Mouse (Mus musculus) hindbrain, embryonic 15.5 days (tissue): Measurements from ENCODE around the gene Grip1. TPM values are rescaled to one million over a fixed set of nuclear protein-coding genes. Genes with fewer than 3 reads are reported as not detected.

Source experiments
- ATAC-seq: fragments of 200-750 bp; cut with Nextera tagmentation; 2 replicates; pipeline ENCODE4 v1.8.0; 2017; ENCODE audit warnings: low read depth, moderate number of reproducible peaks, moderate TSS enrichment; ENCODE audit not compliant: low FRiP score
- H3K27ac ChIP-seq: fragments of 300-500 bp; sonication (generic); replicated peaks from 2 replicates; pipeline ENCODE4 v1.5.1; 2015; ENCODE audit warnings: mild to moderate bottlenecking, inconsistent platforms
- H3K27me3 ChIP-seq: fragments of 300-500 bp; sonication (generic); 2 replicates; pipeline ENCODE4 v1.6.1; 2015; ENCODE audit warnings: control low read depth, inconsistent platforms
- H3K36me3 ChIP-seq: fragments of 300-500 bp; sonication (generic); 2 replicates; pipeline ENCODE4 v1.6.1; 2015; ENCODE audit warnings: control low read depth, inconsistent platforms
- H3K4me1 ChIP-seq: fragments of 300-500 bp; sonication (generic); replicated peaks from 2 replicates; pipeline ENCODE4 v1.6.1; 2015; ENCODE audit warnings: control low read depth, inconsistent platforms
- H3K4me2 ChIP-seq: fragments of 300-500 bp; sonication (generic); 2 replicates; pipeline ENCODE4 v1.6.1; 2015; ENCODE audit warnings: moderate library complexity, mild to moderate bottlenecking, inconsistent platforms
- H3K4me3 ChIP-seq: fragments of 300-500 bp; sonication (generic); 2 replicates; pipeline ENCODE4 v1.5.1; 2015; ENCODE audit warnings: mild to moderate bottlenecking, inconsistent platforms
- H3K9ac ChIP-seq: fragments of 300-500 bp; sonication (generic); 2 replicates; pipeline ENCODE4 v1.6.1; 2015; ENCODE audit warnings: inconsistent platforms
- H3K9me3 ChIP-seq: fragments of 300-500 bp; sonication (generic); 2 replicates; pipeline ENCODE4 v1.6.1; 2016; ENCODE audit warnings: control low read depth, inconsistent platforms
- WGBS: fragments of 180-500 bp; shearing (Covaris S2); methylation state at CpG from one replicate; pipeline ENCODE4 v1.1.7; 2015; 5-methylcytosine and 5-hydroxymethylcytosine counted together
- polyA plus RNA-seq: library from polyadenylated mRNA; unstranded; fragments of >200 nt; fragmentation: Nextera tagmentation; extraction: Ambion mirVana; gene quantifications from 2 replicates; pipeline ENCODE4 v1.2.1, GENCODE M21; 2015

Grip1 gene
- polyA plus RNA-seq, 1 experiment from 2014 or later, result 17.3 TPM

- H3K9me3 ChIP-seq, result no peaks in the 10 kb centered on the region
- H3K9ac ChIP-seq, result no peak overlapping the region
- H3K4me3 ChIP-seq, result no peak overlapping the region
- H3K27ac ChIP-seq, result no peak overlapping the region
- no peaks in the 10 kb centered on the region for H3K27me3 ChIP-seq
- H3K4me2 ChIP-seq, result no peak overlapping the region
- H3K4me1 ChIP-seq, result no peaks in the 10 kb centered on the region
- no peaks in the 10 kb centered on the region for H3K36me3 ChIP-seq
- no peak for ATAC-seq
- WGBS, result 91% methylated on average over 7 of the region's 7 CpGs
Measured at GRCm38 (mm10) chr10:119463793-119464192, 10.2 kb downstream of the Grip1 start.

GRCm38 (mm10) chr10:119467976-119468375 is 14.3 kb downstream of the Grip1 start:
- no peak overlapping the region for H3K4me3 ChIP-seq
- H3K36me3 ChIP-seq, result no peaks in the 10 kb centered on the region
- no peaks in the 10 kb centered on the region for H3K27me3 ChIP-seq
- H3K4me2 ChIP-seq, result no peak overlapping the region
- H3K27ac ChIP-seq, result no peak overlapping the region
- no peaks in the 10 kb centered on the region for H3K4me1 ChIP-seq
- H3K9ac ChIP-seq, result no peak overlapping the region
- ATAC-seq, result no peak
- no peaks in the 10 kb centered on the region for H3K9me3 ChIP-seq
- 96% methylated on average over 18 of the region's 18 CpGs for WGBS

DNA sequence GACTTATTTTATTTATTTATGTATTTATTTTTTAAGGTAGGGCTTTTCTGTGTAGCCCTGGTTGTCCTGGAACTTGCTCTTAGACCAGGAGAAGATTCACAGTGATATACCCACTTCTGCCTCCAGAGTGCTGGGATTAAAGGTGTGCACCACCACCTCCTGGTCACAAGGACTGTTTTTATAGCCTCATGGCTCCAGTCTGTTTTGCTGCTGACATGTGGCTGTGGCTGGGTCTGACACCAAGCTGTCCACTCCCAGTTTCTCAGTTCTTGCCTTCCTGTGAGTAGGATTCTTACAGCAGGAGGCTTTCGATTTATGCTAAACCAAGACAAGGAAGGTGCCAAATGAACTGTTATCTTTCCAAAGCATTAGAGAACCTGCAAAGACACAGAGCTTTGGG is 16.5 kb downstream of the Grip1 start:
- no peak overlapping the region for H3K4me3 ChIP-seq
- WGBS, result 89% methylated on average over 1 of the region's 1 CpGs

DNA sequence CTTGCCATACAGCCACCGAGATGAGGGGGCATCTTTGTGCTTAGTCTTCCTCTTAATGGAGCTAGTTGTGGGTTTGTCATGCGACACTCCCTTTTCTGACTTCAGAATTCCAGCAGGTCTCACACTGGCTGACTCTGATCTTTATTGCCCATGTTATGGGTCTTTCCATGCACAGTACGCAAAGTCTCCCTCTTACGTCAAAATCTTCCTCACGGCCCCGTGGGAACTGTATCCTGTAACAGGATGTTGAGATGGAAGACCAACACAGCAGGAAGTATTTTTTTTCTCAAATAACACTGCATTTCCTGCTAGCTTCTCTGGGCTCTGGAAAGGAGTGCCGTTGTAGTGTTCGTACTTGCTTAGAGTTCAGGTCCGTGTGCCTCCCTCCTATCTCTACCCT is 21.5 kb downstream of the Grip1 start:
- no peak overlapping the region for H3K4me3 ChIP-seq
- no peaks in the 10 kb centered on the region for H3K36me3 ChIP-seq
- no peaks in the 10 kb centered on the region for H3K27me3 ChIP-seq
- WGBS, result 82% methylated on average over 9 of the region's 9 CpGs
- H3K9me3 ChIP-seq, result no peaks in the 10 kb centered on the region
- H3K4me2 ChIP-seq, result no peak overlapping the region
- no peak overlapping the region for H3K27ac ChIP-seq
- ATAC-seq, result no peak
- no peaks in the 10 kb centered on the region; the same call in 1 of the 2 replicates for H3K4me1 ChIP-seq
- no peak overlapping the region for H3K9ac ChIP-seq

More for the DNA sequence above, 16.5 kb downstream of the Grip1 start:
- Histone ChIP-seq H3K36me3 (no peaks in the 10 kb centered on the region), H3K9me3 (no peaks in the 10 kb centered on the region), H3K9ac (no peak overlapping the region), H3K27me3 (no peaks in the 10 kb centered on the region), H3K4me1 (no peaks in the 10 kb centered on the region), H3K4me2 (no peak overlapping the region), H3K27ac (no peak overlapping the region)
- no peak for ATAC-seq

DNA sequence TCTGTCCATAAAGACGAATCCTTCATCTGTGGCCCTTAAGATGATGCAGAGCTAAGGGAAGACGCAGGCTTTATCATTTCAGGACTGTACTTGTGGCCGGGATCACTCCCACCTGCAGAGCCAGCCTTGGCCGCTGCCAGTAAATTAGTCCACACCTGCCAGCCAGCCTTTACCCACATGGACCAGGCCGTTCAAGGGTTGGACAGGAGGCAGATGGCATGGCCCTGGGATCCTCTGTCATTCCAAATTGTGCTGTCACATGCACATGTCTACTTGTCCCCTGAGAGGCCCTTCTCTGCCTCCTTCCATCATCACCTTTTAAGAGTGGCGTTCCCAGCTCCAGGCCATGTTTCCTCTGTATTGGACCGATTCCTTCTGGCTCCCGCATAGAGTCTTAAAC is 24.0 kb downstream of the Grip1 start:
- ATAC-seq, result no peak

GRCm38 (mm10) chr10:119483068-119483705 is 29.6 kb downstream of the Grip1 start:
- ATAC-seq, result no peak
- Histone ChIP-seq H3K4me2 (peak overlapping the region; percentile 5), H3K36me3 (no peaks in the 10 kb centered on the region), H3K9ac (no peak overlapping the region), H3K27me3 (no peaks in the 10 kb centered on the region), H3K4me3 (no peak overlapping the region), H3K4me1 (peaks cover 21% of the 10 kb centered on the region), H3K27ac (no peak overlapping the region), H3K9me3 (no peaks in the 10 kb centered on the region)
- 28% methylated on average over 17 of the region's 17 CpGs for WGBS

More for the DNA sequence above, 24.0 kb downstream of the Grip1 start:
- Histone ChIP-seq H3K4me1 (peaks cover 2% of the 10 kb centered on the region), H3K9me3 (no peaks in the 10 kb centered on the region), H3K36me3 (no peaks in the 10 kb centered on the region), H3K27ac (no peak overlapping the region), H3K4me2 (no peak overlapping the region), H3K9ac (no peak overlapping the region), H3K4me3 (no peak overlapping the region), H3K27me3 (no peaks in the 10 kb centered on the region)
- WGBS, result 71% methylated on average over 8 of the region's 8 CpGs

GRCm38 (mm10) chr10:119483766-119484165 is 30.1 kb downstream of the Grip1 start:
- H3K27ac ChIP-seq, result no peak overlapping the region
- H3K9ac ChIP-seq, result no peak overlapping the region
- H3K4me1 ChIP-seq, result peaks cover 21% of the 10 kb centered on the region
- no peak for ATAC-seq
- no peak overlapping the region for H3K4me3 ChIP-seq
- H3K27me3 ChIP-seq, result no peaks in the 10 kb centered on the region
- peak overlapping the region; percentile 5 for H3K4me2 ChIP-seq
- 10% methylated on average over 6 of the region's 6 CpGs for WGBS
- H3K9me3 ChIP-seq, result no peaks in the 10 kb centered on the region
- H3K36me3 ChIP-seq, result no peaks in the 10 kb centered on the region

GRCm38 (mm10) chr10:119486936-119487335 is 33.3 kb downstream of the Grip1 start:
- H3K4me2 ChIP-seq, result no peak overlapping the region
- 89% methylated on average over 7 of the region's 7 CpGs for WGBS

DNA sequence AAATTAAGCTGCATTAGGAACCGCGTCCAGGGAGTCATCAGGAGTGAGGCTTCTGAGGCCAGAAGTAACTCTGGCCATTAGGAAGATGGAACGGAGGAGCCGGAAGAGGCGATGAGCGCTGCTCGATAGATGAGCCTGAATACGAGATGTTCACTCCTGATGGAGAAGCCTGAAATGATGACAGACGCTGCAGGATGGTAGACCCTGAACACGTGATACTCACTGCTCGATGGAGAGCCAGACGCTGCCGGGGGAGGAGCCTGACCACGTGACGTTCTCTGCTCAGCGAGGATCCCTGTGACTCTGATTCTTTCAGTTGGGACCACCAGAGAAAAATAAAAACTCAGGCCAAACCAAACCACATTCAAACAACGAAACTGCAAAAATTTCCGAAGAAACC is 37.2 kb downstream of the Grip1 start:
- no peak overlapping the region for H3K9ac ChIP-seq
- no peak overlapping the region for H3K4me2 ChIP-seq
- WGBS, result 94% methylated on average over 18 of the region's 18 CpGs
- H3K27ac ChIP-seq, result no peak overlapping the region
- H3K4me1 ChIP-seq, result no peaks in the 10 kb centered on the region
- no peaks in the 10 kb centered on the region for H3K9me3 ChIP-seq
- no peaks in the 10 kb centered on the region for H3K36me3 ChIP-seq
- no peaks in the 10 kb centered on the region for H3K27me3 ChIP-seq
- no peak for ATAC-seq
- H3K4me3 ChIP-seq, result no peak overlapping the region

More at GRCm38 (mm10) chr10:119486936-119487335, 33.3 kb downstream of the Grip1 start:
- ATAC-seq, result no peak
- Histone ChIP-seq H3K27me3 (no peaks in the 10 kb centered on the region), H3K27ac (no peak overlapping the region), H3K4me1 (peaks cover 21% of the 10 kb centered on the region), H3K9me3 (no peaks in the 10 kb centered on the region), H3K9ac (no peak overlapping the region), H3K4me3 (no peak overlapping the region), H3K36me3 (no peaks in the 10 kb centered on the region)

DNA sequence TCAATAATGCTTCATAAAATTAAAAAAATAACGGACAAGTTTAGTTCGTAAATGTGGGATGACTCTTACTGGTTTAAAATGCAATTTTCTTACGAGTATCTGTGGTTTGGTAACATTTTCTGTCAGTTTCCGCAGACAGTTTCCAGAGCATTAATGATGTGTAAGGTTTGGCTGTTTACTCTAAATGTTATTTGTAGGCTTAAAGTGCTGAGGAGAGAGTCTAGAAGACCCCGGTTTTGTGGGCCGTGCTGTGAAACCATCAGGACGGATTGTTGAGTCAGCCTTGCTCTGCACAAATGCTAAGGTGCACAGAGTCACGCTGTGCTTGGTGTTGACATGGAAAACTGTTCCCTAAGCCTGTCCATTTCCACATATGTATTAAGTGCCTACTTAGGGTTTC is 41.7 kb downstream of the Grip1 start:
- Histone ChIP-seq H3K27me3 (no peaks in the 10 kb centered on the region), H3K4me1 (peaks cover 9% of the 10 kb centered on the region; the same call in 1 of the 2 replicates), H3K4me2 (no peak overlapping the region), H3K36me3 (no peaks in the 10 kb centered on the region), H3K27ac (no peak overlapping the region), H3K9ac (no peak overlapping the region), H3K4me3 (no peak overlapping the region), H3K9me3 (no peaks in the 10 kb centered on the region)
- WGBS, result 90% methylated on average over 8 of the region's 8 CpGs
- ATAC-seq, result no peak

DNA sequence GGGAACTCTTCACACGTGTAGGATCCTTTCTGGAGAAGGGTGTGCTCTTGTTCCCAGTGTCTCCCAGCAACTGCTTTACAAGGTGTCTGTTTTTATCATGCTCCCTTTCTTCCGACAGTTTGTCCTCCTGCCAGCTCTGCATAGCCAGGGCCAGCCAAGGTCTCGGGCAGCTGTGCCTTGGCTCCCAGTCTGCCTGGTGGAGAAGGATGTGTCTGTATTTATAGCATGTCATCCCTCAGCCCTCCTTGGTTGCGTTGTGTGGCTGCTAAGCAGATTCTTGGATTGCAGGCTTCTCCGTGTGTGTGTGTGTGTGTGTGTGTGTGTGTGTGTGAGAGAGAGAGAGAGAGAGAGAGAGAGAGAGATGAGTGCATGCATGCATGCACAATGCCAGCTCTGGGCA is 42.6 kb downstream of the Grip1 start:
- Histone ChIP-seq H3K4me2 (no peak overlapping the region), H3K4me1 (peaks cover 9% of the 10 kb centered on the region; the same call in 1 of the 2 replicates), H3K4me3 (no peak overlapping the region), H3K27me3 (no peaks in the 10 kb centered on the region), H3K36me3 (no peaks in the 10 kb centered on the region), H3K9me3 (no peaks in the 10 kb centered on the region), H3K27ac (no peak overlapping the region), H3K9ac (no peak overlapping the region)
- 45% methylated on average over 5 of the region's 5 CpGs for WGBS
- peak; percentile 51; the same call in 1 of the 2 replicates for ATAC-seq

- no peak overlapping the region for H3K9ac ChIP-seq
- ATAC-seq, result no peak
- H3K4me2 ChIP-seq, result no peak overlapping the region
- H3K27ac ChIP-seq, result no peak overlapping the region
- no peaks in the 10 kb centered on the region for H3K36me3 ChIP-seq
- H3K27me3 ChIP-seq, result no peaks in the 10 kb centered on the region
- H3K9me3 ChIP-seq, result no peaks in the 10 kb centered on the region
- no peaks in the 10 kb centered on the region for H3K4me1 ChIP-seq
- WGBS, result 93% methylated on average over 11 of the region's 11 CpGs
- no peak overlapping the region for H3K4me3 ChIP-seq
Measured at GRCm38 (mm10) chr10:119521686-119522085, 68.1 kb downstream of the Grip1 start.

DNA sequence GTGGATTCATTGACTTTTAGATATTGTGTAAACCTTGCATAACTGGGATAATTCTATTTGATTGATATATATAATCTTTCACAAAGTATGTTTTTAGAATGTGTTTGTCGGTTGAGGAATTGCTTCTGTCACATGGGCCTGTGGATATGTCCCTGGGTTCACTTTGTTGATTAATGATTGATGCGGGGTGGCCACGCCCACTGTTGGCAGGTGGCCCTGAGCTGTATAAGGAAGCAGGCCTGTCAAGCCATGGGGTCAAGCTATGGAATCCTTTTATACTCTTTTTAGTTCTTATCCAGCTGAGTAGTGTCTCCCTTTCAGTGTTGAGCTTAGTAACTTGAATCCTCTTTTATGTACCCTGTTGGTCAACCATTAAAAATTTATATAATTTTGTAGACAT is 72.1 kb downstream of the Grip1 start:
- no peak overlapping the region for H3K4me3 ChIP-seq
- WGBS, result 42% methylated on average over 3 of the region's 3 CpGs
- no peak overlapping the region for H3K27ac ChIP-seq
- H3K27me3 ChIP-seq, result no peaks in the 10 kb centered on the region
- no peaks in the 10 kb centered on the region for H3K36me3 ChIP-seq
- no peak overlapping the region for H3K4me2 ChIP-seq
- peaks cover 9% of the 10 kb centered on the region; the same call in 1 of the 2 replicates for H3K4me1 ChIP-seq
- no peak overlapping the region for H3K9ac ChIP-seq
- no peaks in the 10 kb centered on the region for H3K9me3 ChIP-seq
- ATAC-seq, result no peak
